Mouse (Mus musculus): ENCODE measurements at regions not wholly inside any gene's neighbourhood (a gene's known extent, or its start where the extent isn't known, plus 50 kb on each side); places are given as distances from the start of the nearest gene placed in this dataset.

- no peak for DNase-seq
These were observed 1781.7 kb downstream of the Pcdh7 start for GRCm38 (mm10) chr5:59499441-59499840.

- no peak for DNase-seq
These were observed 1827.9 kb downstream of the Pcdh7 start for GRCm38 (mm10) chr5:59545649-59546048.

GRCm38 (mm10) chr5:59591149-59591548, 1873.4 kb downstream of the Pcdh7 start:
- peak; percentile 63 for DNase-seq
